Mouse (Mus musculus): ENCODE data around the gene Ppip5k1. TPM values are rescaled to one million over a fixed set of nuclear protein-coding genes. Genes with fewer than 3 reads are reported as not detected.

Ppip5k1 gene
- polyA plus RNA-seq, 1 experiment from 2014 or later: 15.4 TPM

DNA sequence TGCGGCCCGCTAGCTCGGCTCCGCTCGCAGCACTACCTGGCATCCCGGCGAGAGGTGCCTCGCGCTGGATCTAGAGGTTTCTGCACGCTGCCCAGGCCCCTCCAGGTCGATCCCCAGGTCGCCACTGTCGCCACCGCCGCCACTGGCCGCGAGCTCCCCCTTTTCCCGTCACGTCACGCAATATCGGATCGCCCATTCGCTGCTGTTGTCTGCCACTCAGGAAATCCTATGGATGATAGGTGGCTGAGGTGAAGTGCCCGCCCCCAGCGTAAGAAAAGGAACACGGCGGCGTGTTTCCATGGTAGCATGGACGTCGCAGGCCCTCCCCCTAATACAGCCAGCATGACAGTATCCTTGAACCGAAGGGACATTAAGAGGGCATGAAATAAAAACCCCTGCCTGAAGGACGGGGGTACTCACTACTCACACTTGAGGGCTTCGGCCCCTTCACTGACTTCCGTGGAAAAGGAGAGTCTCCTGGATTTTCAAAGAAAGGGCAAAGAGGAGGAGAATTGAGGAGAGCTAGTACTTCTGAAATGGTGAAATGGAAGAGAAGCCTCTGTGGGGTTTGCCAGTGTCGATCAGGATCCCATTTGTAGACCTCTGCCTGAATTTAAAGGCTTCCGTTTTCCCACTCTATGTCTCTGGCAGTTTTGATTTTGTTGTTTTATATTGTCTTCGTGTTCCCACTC is 83.8 kb downstream of the Ppip5k1 start, which contains the start of gene Trp53bp1:
TSS of gene Trp53bp1 (minus strand) at position 172 of the 692 bp plus-strand sequence.
- peaks cover 37% of the 10 kb centered on the region for H3K4me1 ChIP-seq
- ATAC-seq (ENCODE audit: low FRiP score): peak; percentile 98
- peak within 1 kb of the TSS; percentile 97 for H3K27ac ChIP-seq
- H3K4me2 ChIP-seq (replicated peaks): peak within 1 kb of the TSS; percentile 66
- H3K27me3 ChIP-seq: no peaks in the 10 kb centered on the region
- H3K36me3 ChIP-seq: peaks cover 25% of the 10 kb centered on the region
- H3K9me3 ChIP-seq (replicated peaks): no peaks in the 10 kb centered on the region
- peak within 1 kb of the TSS; percentile 91 for H3K9ac ChIP-seq
- H3K4me3 ChIP-seq: peak within 1 kb of the TSS; percentile 82
- WGBS: 1% methylated on average over 37 of the region's 37 CpGs

GRCm38 (mm10) chr2:121270521-121271235 is 84.5 kb downstream of the Ppip5k1 start:
- Histone ChIP-seq H3K9me3 (replicated peaks) (no peaks in the 10 kb centered on the region), H3K36me3 (peaks cover 26% of the 10 kb centered on the region), H3K27me3 (no peaks in the 10 kb centered on the region), H3K4me2 (replicated peaks) (peak overlapping the region; percentile 66), H3K4me1 (peaks cover 37% of the 10 kb centered on the region), H3K27ac (peak overlapping the region; percentile 97), H3K4me3 (peak overlapping the region; percentile 82), H3K9ac (peak overlapping the region; percentile 91)
- ATAC-seq (ENCODE audit: low FRiP score): peak; percentile 83
- 2% methylated on average over 35 of the region's 35 CpGs for WGBS

DNA sequence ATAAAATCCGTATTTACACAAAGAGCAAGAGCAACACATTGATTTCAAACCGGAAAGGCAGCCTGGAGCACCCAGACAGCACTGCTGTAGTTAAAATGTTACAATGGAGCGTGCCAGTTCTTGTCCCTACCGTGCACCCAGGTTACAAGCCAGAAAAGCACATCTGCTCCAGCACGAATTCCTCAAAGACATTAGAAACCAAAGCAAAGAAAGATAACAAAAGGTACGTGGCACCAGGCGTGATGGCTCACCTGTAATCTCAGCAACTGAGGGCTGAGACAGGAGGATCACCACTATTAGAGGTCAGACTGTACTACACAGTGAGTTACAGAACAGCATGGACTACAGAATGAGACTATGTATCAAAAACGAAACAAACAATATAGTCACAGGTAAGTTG is 86.8 kb downstream of the Ppip5k1 start:
- Histone ChIP-seq H3K4me3 (no peak overlapping the region), H3K27me3 (no peaks in the 10 kb centered on the region)

More for the DNA sequence above, 86.8 kb downstream of the Ppip5k1 start:
- Histone ChIP-seq H3K4me1 (peaks cover 37% of the 10 kb centered on the region), H3K4me2 (replicated peaks) (peak overlapping the region; percentile 25; the same call in 1 of the 2 replicates), H3K9me3 (replicated peaks) (no peaks in the 10 kb centered on the region), H3K36me3 (peaks cover 43% of the 10 kb centered on the region), H3K27ac (no peak overlapping the region), H3K9ac (peak overlapping the region; percentile 29; the same call in 1 of the 2 replicates)
- 86% methylated on average over 8 of the region's 8 CpGs for WGBS
- no peak for ATAC-seq (ENCODE audit: low FRiP score)

Other genes with a start within 250 kb of the Ppip5k1 start
- not detected in 2 replicates for gene Tgm7, start 245.6 kb downstream of the Ppip5k1 start, polyA plus RNA-seq (2016; fragmentation: Nextera tagmentation; extraction: Ambion mirVana)
- 29.2 and 29.6 TPM in 2 replicates for gene Adal, start 215.0 kb downstream of the Ppip5k1 start, polyA plus RNA-seq (2016; fragmentation: Nextera tagmentation; extraction: Ambion mirVana)
- gene Lcmt2, start 214.7 kb downstream of the Ppip5k1 start, polyA plus RNA-seq (2016; fragmentation: Nextera tagmentation; extraction: Ambion mirVana): 22.3 and 24.7 TPM in 2 replicates
- gene Tubgcp4, start 184.7 kb downstream of the Ppip5k1 start, polyA plus RNA-seq (2016; fragmentation: Nextera tagmentation; extraction: Ambion mirVana): 70.0 and 74.5 TPM in 2 replicates
- gene Zscan29, start 184.3 kb downstream of the Ppip5k1 start, polyA plus RNA-seq (2016; fragmentation: Nextera tagmentation; extraction: Ambion mirVana): 11.5 and 13.6 TPM in 2 replicates
- 207 and 211 TPM in 2 replicates for gene Trp53bp1, start 84.0 kb downstream of the Ppip5k1 start, polyA plus RNA-seq (2016; fragmentation: Nextera tagmentation; extraction: Ambion mirVana)
- gene Map1a, start 65.8 kb downstream of the Ppip5k1 start, polyA plus RNA-seq (2016; fragmentation: Nextera tagmentation; extraction: Ambion mirVana): 10.4 and 14.6 TPM in 2 replicates
- gene Ckmt1, start 2.3 kb upstream of the Ppip5k1 start, polyA plus RNA-seq (2016; fragmentation: Nextera tagmentation; extraction: Ambion mirVana): 15.4 and 19.5 TPM in 2 replicates
- not detected in 2 replicates for gene Strc, start 31.8 kb upstream of the Ppip5k1 start, polyA plus RNA-seq (2016; fragmentation: Nextera tagmentation; extraction: Ambion mirVana)
- 547 and 563 TPM in 2 replicates for gene Pdia3, start 58.4 kb upstream of the Ppip5k1 start, polyA plus RNA-seq (2016; fragmentation: Nextera tagmentation; extraction: Ambion mirVana)
- gene Catsper2, start 58.4 kb upstream of the Ppip5k1 start, polyA plus RNA-seq (2016; fragmentation: Nextera tagmentation; extraction: Ambion mirVana): 3.2 and 4.1 TPM in 2 replicates
- 3.3 and 5.7 TPM in 2 replicates for gene Ell3, start 88.9 kb upstream of the Ppip5k1 start, polyA plus RNA-seq (2016; fragmentation: Nextera tagmentation; extraction: Ambion mirVana)
- gene Serf2, start 93.8 kb upstream of the Ppip5k1 start, polyA plus RNA-seq (2016; fragmentation: Nextera tagmentation; extraction: Ambion mirVana): 455 and 463 TPM in 2 replicates
- 115 TPM in 2 replicates for gene Hypk, start 97.9 kb upstream of the Ppip5k1 start, polyA plus RNA-seq (2016; fragmentation: Nextera tagmentation; extraction: Ambion mirVana)
- gene Serinc4, start 101.4 kb upstream of the Ppip5k1 start, polyA plus RNA-seq (2016; fragmentation: Nextera tagmentation; extraction: Ambion mirVana): 0.85 and 0.94 TPM in 2 replicates
- 72.4 and 75.7 TPM in 2 replicates for gene Mfap1b, start 118.7 kb upstream of the Ppip5k1 start, polyA plus RNA-seq (2016; fragmentation: Nextera tagmentation; extraction: Ambion mirVana)
- gene Mfap1a, start 151.3 kb upstream of the Ppip5k1 start, polyA plus RNA-seq (2016; fragmentation: Nextera tagmentation; extraction: Ambion mirVana): 32.9 and 33.1 TPM in 2 replicates
- gene Wdr76, start 151.3 kb upstream of the Ppip5k1 start, polyA plus RNA-seq (2016; fragmentation: Nextera tagmentation; extraction: Ambion mirVana): 7.0 and 7.6 TPM in 2 replicates